Mouse (Mus musculus): ENCODE results near the gene Rps12. TPM values are rescaled to one million over a fixed set of nuclear protein-coding genes. Genes with fewer than 3 reads are reported as not detected.
"Not testable (repeated sequence)": the region's sequence is repeated elsewhere in the genome, so short reads cannot be mapped to it uniquely, and the experiment has no call there.

The Rps12 gene
- total RNA-seq (2021), result 100 to 1,000 TPM; 183 to 193 TPM
- long read RNA-seq, experiment 1, transcript Rps12-203 (6 exons, 584 nt), result major isoform, 22 of 27 reads
- long read RNA-seq, experiment 1, partial matches to known transcripts, result 0 of 27 reads
- long read RNA-seq, experiment 1, other reads (novel, unspliced or antisense), result 2 of 27 reads
- long read RNA-seq, experiment 2, transcript Rps12-203 (6 exons, 584 nt), result major isoform, 13 of 16 reads
- long read RNA-seq, experiment 2, partial matches to known transcripts, result 1 of 16 reads
- long read RNA-seq, experiment 2, other reads (novel, unspliced or antisense), result 1 of 16 reads

DNA sequence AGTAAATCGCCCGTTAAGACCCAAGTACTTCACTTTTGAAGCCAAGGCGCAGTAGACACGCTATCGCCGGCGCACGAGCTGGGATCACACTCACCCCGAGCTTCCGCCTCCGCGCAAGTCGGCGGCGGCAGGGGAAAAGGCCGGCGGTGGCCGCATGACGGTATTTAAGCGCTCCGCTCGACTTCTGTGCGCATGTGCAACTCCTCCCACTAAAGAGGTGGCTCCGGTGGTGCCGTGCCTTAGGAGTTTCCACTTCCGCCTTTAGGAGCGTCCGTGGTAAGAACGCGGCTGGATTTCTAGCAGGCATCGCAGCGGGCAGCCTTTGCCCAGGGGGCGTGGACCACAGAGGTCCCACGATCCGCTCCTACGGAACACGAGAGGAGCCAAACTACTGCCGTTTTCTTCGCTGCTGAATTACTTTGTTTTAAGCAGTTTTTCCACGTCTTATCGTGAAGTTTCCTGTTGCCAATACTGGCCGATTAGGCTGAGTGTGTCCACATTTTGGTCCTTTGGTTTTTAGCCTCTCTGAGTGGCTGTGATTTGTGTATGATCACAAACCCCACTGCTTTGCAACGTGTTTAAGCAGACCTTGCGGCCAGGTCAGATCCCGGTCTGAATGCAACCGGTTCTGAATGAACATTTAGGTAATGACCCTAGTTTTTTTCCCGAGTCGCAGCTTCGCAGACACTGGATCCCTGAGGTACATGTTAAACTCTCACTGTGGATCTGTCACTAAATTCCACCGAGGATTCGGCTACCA, at the start of gene Rps12:
Gene Rps12, minus strand, starts transcription at position 214 of the 760 bp plus-strand sequence.
- peak; percentile 99 for DNase-seq (ENCODE audit: low spot score)

DNA sequence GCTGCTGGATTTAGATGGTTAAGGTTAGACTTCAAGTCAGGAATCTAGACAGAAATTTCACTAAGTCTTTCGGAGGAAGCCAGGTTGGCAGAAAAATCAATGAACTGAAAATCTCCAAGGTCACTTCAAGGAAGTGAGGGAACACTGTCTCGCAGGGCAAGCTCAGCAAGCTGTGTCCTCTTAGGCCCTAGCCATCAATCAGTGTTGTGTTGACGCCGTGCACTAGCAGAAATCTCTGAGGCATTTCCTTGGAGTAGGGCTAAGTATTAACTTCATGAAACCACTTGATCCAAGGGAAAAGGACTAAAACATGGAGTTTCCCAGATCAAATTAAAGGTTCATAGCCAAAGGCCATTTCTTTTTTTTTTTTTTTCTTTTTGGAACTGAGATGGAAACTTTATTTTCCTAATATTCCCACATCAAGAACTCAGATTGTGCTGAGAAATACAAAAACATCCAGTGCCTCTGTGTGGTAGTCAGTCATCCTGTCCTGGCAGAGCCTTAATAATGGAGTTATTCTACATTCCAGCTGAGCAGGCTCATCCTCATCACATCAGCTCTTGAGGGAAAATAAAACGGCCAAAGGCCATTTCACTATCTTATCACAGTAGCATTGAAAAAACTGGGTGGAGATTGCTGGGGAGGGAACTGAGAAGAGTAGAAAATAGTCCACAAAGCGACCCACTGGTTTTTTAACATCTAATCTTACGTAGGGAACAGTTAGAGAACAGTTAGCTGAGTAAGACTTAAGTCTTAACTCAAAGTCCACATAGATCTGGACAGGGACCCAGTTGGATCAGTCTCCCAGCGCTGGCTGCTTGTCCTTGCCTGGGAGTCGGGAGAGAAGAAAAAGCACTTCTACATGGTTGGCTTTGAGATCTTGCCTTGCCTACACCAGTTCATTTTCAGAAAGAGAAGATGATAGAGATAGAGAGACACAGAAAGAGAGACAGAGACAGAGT, 49.2 kb upstream of the Rps12 start:
- DNase-seq (ENCODE audit: low spot score), result no peak

DNA sequence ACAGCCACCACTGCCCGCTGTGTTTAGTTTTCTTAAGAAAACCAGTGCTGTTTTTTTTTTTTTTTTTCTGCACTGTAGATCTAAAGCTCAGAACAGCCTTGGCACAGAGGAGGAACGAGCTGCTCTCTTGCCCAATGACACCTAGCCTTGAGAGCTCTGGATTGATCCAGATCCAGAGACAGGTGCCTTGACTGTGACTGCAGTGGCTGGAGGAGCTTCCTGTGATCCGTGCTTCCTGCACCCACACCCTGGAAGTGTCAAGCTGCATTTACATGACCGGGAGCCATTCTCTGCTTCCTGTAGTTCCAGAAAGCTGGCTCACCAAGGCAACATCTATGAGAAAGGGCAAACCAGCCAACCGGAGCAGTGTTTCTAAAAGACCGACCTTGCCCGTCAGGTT, 39.4 kb upstream of the Rps12 start:
- DNase-seq (ENCODE audit: low spot score), result no peak

GRCm38 (mm10) chr10:23816241-23816640, 29.2 kb upstream of the Rps12 start:
- no peak for DNase-seq (ENCODE audit: low spot score)

DNA sequence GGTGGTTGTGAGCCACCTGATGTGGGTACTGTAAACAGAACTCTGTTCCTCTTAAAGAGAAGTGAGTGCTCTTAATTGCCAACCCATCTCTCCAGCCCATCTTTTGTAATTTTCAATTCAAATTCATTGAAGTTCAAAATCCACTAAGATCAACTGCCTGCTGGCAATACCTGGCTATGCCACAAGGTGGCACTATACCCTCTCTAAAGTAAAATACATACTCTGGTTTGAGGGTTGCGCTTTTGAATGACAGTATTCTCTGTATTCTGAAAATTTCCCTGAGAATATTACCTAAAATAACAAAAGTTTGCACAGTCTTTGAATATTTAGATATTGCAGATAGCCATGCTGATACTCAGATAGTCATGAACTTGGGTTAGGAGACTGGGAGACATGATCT, 28.1 kb upstream of the Rps12 start:
- DNase-seq (ENCODE audit: low spot score), result peak; percentile 64

GRCm38 (mm10) chr10:23812852-23813766, 26.0 kb upstream of the Rps12 start:
- no peak for DNase-seq (ENCODE audit: low spot score)

- no peak for DNase-seq (ENCODE audit: low spot score)
Observed at GRCm38 (mm10) chr10:23812438-23812759, 25.3 kb upstream of the Rps12 start.

- peak; percentile 59 for DNase-seq (ENCODE audit: low spot score)
Observed at GRCm38 (mm10) chr10:23811635-23812437, 24.8 kb upstream of the Rps12 start.

DNA sequence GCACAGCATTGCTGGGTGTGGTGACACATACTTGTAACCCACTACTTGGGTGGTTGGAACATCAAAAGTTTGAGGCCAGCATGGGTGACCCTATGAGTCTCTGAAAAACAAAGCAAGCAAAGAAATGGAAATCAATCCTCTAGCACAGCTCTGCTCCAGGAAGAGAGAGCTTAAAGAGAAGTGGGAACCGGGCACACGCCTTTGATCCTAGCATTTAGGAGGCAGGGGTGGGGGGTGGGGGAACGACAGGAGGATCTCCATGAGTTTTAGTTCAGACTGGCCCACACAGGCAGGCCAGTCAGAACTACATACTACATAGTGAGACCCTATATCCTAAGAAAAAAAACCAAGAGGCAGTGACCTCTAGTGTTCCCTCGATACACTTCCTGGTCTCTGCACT, 19.1 kb upstream of the Rps12 start:
- DNase-seq (ENCODE audit: low spot score), result no peak

- DNase-seq (ENCODE audit: low spot score), result no peak
Observed at GRCm38 (mm10) chr10:23804665-23805064, 17.6 kb upstream of the Rps12 start.

DNA sequence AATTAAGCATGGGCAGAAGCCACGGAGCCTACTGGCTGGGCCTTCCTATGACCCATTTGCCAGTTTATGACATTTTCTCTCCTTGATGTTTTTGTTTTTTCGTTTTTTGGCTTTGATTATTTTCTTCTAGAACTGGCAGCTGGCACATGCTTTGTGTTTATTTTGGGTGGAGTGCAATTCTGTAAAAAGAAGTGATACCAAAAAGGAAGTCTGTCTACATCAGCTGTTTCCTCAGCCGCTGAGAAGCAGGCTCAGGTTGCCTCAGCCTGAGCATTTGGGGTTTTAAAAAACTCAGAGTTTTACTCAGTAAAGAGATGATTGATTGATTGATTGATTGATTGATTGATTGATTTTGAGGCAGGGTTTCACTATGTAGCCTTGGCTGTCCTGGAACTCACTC, 15.8 kb upstream of the Rps12 start:
- no peak for DNase-seq (ENCODE audit: low spot score)

DNA sequence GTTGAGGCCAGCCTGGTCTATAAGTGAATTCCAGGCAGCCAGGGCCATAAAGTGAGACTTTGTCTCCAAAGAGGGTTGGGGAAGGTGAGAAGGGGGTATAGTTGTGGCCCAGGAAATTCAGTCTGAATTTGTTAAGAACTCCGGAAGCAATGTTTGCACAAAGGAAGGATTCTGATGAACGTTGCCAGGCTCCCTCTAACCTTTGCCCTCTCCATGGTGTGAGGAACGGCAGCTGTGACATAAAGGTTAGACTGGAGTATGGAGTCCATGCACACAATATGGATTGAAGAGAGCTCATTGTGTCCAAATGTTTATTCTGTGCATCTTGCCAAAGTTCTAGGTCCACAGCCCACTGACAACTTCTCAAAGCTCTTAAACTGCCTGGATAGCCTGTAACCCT, 12.9 kb upstream of the Rps12 start:
- no peak for DNase-seq (ENCODE audit: low spot score)

- no peak for DNase-seq (ENCODE audit: low spot score)
Observed at GRCm38 (mm10) chr10:23798142-23798541, 11.1 kb upstream of the Rps12 start.

- DNase-seq (ENCODE audit: low spot score), result no peak
Observed at GRCm38 (mm10) chr10:23797606-23798005, 10.5 kb upstream of the Rps12 start.

DNA sequence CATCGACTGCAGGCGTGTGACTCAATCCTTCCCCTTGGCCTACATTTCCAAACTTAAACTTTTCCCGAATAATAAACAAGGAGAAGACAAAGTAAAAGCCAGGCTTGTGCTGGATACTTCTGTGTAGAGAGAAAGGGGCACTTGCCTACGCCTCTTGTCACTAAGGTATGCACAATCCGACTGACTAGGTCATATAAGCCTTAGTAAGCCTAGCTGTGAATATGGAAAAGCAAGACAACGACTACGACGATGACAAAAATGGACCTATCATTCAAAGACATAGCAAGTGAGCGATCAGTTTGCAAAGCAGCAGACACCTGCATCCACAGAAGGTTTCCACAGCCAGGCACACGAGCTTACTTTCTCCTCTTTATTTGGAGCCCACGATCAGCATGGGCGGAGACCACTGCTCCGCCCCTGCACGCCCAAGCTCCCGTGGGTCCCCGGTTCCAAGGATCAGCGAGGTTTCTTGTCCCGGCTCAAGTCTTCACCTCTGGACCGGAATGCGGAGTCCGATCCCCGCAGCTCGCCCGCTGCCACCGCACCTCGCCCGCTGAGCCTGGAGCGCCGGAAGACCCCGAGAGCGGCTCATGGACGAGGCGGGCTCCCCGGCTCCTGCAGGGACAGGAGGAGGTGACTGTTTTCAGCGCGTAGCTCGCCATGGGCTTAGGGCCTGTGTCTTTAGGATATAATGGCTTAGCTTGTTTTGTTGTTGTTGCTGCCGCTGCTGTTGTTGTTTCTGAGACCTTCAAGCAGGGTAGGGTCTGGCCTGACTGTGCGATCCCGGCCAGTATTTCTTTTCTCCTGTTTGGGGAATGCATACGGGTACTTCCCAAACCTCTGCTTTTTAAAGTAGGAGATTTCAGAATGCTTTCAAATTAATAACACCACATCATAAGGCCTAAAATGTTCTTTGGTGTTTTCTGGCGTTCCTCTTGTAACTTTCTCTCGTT, 9.8 kb upstream of the Rps12 start, which contains the start of gene Slc18b1:
Gene Slc18b1, plus strand, starts transcription at position 436 of the 953 bp plus-strand sequence.
- DNase-seq (ENCODE audit: low spot score), result peak; percentile 45

DNA sequence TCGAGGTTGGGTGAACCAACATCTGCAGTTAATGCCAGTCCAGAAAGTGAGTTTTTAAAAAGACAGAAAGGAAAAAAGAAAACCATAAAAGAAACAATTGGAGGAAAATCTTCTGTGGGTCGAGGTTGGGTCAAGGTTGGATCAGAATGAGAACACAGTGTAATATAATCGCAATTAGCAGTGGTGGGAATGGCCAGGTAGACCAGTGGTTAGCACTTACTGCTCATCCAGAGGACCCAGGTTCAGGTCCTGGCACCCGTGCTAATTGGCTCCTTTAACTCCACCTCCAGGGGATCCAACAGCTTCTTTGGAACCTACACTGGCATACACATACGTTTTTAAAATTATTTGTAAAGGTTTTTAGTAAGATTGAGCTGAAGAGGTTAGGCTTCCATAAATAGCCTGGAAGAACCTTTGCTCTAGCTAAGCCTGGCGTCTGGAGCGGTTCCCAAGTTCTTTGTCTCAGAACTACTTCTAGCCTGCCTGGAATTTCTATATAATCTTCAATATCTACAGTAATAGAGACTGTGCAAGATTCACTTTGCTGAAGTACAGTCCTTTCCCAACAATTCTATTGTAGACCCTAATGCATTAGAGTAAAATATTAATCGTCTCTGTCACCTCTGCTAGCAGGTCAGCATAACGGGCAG, 8.9 kb upstream of the Rps12 start:
- DNase-seq (ENCODE audit: low spot score), result no peak

DNA sequence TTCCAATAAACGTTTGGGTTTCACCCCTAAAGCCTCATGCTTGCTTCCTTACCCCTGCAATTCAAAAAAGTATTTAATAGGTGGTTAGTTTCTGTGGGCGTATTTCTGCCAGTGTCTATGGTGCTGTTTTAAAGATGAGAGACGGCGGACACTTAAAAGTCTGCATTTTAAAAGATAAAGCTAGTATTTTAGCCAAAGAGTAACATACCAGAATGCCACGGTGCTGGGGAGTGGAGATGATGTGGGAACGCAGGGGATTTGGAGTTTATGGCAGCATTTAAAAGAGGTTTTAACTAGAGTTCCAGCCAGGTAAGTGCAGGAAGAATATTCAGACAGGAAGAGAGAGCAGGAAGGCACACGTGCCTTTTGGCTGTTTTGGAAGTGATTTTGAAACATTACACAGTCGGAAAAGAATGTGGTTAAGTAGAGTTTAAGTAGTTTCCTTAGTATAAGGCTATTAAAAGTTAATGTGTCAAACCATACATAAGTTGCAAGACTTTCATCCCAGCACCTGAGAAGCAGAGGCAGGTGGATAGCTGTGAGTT, 1.1 kb upstream of the Rps12 start:
- DNase-seq (ENCODE audit: low spot score), result no peak

DNA sequence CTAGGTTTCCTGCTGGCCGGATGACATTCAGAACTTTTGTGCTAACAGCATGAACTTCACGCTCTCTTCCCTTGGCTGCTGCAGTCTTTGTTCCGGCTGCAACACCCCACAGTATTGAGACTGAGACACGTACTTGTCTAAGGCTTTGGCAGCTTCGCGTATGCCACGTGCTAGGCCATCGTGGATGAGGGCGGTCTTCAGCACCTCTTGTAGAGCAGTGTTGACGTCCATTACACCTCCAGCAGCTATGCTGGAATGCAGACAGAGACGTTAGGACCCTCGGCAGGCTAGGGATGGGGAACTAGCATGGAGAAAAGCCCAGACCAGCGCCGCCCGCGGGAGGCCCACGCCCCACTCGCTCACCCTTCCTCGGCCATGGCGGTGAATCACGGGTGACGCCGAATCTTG, 440 bp downstream of the Rps12 start:
- DNase-seq (ENCODE audit: low spot score), result not testable (repeated sequence)

All from gastrocnemius, adult 18-20 months (tissue).